Mouse (Mus musculus) gastrocnemius, postnatal 25 days (tissue): ENCODE data around the gene Dgcr6. TPM values are rescaled to one million over a fixed set of nuclear protein-coding genes. Genes with fewer than 3 reads are reported as not detected.

ENCODE experiments used
- DNase-seq: peaks from one replicate; pipeline ENCODE4 v3.0.0; 2022
- total RNA-seq, 2 experiments: library from RNA; stranded (reverse); gene quantifications; 1 replicate in 1 of 2; 2 replicates in 1 of 2; pipeline ENCODE4 v1.2.3; 2021

The Dgcr6 gene
- total RNA-seq, 2 experiments from 2014 or later, result 32.2 to 34.1 TPM

GRCm38 (mm10) chr16:18068653-18069376 lies 16.2 kb downstream of the Dgcr6 start:
- DNase-seq, result no peak

DNA sequence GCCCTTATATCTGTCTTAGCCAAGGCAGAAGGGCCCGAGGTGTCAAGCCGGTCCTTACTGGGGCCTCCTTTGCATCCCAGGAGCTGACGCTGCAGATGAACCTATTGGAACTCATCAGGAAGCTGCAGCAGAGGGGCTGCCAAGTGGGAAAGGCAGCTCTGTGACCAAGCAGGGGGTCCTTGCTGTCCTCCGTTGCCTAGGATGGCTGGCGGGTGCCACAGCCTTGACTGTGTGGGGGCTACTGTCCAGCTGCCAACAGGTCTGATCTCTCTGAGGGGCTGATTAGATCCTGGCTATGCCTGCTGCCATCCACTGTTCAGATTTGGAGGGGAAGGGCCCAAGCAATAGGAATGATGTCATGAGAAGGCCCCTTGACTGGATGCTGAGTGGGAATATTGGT lies 18.1 kb downstream of the Dgcr6 start:
- DNase-seq, result no peak

DNA sequence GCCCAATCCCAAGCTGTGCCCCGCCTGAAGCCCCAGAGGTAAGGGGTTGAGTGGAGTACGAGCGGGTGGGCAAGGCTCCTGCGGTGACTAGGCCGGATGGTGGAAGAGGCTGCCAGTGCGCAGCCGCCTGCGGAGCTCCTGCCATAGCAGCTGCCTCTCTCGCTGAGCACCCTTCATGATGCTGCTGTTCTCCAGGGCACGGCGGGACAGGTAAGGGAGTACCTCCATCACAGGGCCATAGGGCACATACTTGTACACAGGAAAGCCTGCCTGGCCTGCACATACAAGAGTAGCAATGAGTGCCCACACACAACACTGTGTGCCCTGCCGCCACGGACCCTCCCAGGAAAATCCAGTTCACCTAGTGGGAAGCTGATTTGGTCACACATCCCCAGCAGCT lies 19.4 kb downstream of the Dgcr6 start:
- DNase-seq, result no peak

DNA sequence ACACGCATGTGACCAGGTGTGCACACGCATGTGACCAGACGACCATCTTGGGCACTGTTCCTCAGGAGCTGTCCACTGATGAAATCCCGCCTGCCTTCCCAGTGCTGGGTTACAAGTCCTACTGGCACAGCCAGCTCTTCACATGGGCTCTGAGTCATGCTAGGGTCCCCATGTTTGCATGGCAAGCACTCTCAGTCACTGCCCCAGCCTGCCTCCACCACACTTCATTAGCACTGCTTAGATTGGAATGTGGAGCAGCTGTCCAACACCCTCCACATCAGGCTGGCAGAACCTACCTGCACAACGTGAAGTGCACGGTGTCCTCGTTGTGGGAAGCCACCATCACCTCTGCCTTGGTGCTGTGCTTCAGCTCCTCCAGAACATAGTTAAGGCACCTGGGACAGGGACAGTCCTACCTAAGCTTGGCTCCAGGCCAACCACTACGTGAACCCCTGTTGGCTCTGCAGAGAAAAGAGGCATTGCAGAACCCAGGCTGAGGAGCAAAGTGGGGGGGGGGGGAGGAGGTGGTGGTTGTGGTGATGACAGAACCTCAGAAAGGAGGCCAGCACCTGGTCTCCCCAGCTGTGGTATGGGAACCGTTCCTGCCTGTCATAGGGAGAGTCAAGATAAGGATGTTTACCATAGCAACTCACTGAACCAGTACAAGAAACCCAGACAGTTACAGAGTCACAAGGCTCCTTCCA lies 20.8 kb downstream of the Dgcr6 start:
- DNase-seq, result no peak

- no peak for DNase-seq
Measured at GRCm38 (mm10) chr16:18074611-18075010, 22.0 kb downstream of the Dgcr6 start.

DNA sequence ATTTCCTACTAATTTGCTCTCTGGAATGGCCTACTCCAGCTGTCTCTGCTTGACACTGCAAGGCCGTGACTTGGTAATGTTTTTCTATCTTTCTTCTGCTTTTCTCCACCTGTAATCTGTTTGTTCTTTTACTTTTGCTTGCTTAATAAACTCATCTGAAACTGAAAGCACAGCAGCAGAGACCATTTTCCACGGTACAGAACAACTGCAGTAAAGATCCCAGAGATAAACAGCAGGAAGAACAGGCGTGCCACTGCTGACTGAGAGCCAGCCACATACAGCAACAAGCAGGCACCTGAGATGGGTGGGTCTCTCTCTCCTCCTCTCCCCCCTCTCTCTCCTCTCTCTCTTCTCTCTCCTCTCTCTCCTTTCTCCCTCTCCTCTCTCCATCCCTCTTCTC lies 22.5 kb downstream of the Dgcr6 start:
- no peak for DNase-seq

GRCm38 (mm10) chr16:18078314-18079015 lies 25.8 kb downstream of the Dgcr6 start:
- DNase-seq, result no peak

DNA sequence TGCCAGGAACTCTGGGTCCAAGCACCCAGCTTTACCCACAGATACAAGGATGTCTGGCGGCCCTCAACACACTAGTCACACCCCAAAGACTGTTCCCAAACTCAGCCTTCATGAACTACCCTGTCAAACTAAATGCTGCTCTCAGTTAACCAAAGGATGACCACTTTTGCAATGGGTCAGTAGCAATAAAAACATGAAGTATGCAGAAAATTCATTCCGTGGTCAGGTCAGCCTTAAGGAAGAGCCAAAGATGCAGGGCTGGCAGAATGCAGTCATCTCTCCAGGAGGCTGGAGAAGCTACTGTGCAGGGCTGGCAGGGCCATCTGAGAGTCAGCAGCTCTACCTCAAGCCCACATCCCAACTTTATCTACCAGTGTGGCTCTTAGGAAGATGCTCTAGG lies 26.6 kb downstream of the Dgcr6 start:
- DNase-seq, result no peak

DNA sequence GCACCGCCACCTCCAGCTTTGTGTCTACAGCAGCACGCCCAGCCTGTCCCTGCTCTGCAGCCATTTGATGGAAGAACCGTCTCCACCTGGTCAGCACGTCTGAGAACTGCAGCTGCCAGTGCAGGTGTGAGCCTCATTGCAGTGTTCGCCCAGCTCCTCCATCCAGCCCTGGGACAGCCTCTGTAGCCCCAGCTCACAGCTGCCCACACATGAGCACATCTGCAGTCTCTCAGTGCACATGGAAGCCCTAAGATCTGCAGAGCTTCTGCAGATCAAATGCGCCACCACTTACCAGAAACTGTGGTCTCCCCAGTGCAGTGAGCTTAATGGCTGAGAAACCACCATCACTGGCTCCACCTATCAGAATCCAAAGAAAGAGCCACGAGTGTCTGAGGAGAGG lies 27.5 kb downstream of the Dgcr6 start:
- DNase-seq, result no peak

DNA sequence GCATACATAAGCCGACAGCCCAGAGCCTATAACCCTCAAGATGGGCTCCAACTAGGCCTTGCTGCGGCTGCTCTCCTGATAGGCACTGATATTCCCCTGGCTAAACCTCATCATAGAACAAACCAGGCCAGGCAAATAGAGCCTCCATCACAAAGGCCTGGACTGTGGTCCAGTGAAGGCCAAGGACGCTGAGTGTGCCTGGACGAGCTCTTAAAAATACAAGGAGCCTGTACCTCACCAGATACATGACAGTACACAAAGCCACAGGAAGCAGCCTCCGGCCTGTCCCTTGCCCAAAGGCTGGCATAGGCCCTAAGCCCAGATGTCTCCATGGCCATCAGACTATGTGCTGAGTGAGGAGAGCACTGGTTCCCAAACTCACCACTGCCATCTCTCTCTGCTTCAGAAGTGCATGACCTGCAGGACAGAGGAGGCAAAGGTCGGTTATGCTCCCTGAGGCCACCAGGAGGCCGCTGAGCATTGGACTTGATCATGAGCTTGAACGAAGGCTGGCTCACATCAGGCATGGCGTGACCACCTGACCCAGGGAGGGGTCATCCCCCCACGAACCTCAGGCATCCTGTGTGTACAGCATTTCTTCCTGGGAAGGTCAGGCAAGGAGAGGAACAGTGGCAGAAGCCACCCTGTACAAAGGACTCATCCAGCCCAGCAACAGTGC lies 28.6 kb downstream of the Dgcr6 start:
- DNase-seq, result no peak

- no peak for DNase-seq
Measured at GRCm38 (mm10) chr16:18082291-18082690, 29.6 kb downstream of the Dgcr6 start.

DNA sequence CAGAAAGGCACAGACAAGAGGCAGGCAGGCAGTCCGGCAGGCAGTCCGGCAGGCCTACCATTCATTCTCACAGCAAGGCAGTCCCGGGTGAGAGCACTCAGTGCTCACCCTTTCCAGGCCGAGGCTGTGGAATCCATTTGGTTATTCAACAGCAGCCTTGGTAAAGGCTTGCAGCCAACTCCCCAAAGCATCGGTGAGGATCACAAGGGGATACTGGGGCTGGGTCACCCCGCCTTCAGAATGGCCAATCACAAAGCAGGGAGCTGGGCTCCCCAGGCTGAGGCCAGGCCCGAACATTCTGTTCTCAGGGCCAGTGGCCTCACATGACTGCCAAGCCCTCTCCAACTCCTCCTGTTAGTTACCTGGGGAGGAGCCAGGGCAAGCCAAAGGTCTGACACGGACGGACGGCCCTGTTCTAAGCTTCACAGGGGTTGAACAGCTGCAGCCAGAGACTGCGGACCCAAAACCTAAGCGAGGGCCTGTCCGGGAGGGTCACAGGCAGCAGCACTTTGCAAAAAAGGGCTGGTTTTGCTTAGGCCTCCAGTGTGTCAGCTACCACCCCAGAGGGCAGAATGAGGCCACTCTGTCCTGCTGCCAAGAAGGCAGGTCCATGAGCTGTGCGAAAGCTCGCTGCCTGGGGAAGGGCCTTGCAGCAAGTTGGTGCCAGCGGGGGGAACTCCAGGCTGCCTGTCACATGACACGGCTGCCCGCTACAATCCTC lies 30.7 kb downstream of the Dgcr6 start:
- peak; percentile 90 for DNase-seq

DNA sequence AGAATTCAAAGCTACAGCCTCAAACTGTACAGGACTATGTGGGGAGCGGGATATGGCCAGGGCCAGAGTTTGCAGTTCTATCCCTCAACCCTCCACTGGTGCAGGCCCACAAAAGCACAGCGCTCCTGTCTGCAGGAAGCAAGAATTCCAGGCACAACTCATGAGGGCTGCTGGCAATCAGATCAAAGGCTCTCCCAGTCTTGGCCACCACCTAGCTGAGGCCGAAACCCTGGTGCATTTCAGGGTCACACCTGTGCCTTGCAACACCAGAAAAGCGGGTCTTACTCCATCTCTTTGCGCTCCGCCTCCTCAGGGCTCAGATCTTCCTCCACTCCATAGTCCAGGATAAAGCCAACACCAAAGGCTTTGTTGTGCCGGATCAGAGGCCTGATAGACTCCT lies 31.6 kb downstream of the Dgcr6 start:
- DNase-seq, result no peak

GRCm38 (mm10) chr16:18087101-18087500 lies 34.4 kb downstream of the Dgcr6 start:
- DNase-seq, result no peak

- DNase-seq, result no peak
Measured at GRCm38 (mm10) chr16:18096348-18096747, 43.7 kb downstream of the Dgcr6 start.

GRCm38 (mm10) chr16:18102816-18103215 lies 50.2 kb downstream of the Dgcr6 start:
- DNase-seq, result no peak

- no peak for DNase-seq
Measured at GRCm38 (mm10) chr16:18103366-18103765, 50.7 kb downstream of the Dgcr6 start.

DNA sequence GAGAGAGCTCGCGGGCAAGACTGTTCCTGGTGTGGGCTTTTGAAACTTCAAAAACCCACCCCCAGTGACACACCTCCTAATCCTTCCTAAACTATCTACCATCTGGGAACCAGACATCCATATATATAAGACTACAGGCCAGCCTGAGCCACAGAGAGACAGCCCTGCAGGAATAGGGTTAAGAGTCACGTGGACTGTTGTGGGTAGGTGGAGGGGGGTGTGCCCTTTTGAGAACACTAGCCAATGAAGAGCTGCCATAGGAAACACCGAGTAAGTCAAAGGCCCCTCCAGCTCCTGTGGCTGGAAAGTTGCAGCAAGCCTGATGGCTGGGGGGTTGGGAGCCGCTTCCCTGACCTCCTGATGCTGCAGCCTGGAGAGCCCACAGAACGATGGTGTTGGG lies 51.1 kb downstream of the Dgcr6 start:
- DNase-seq, result no peak

GRCm38 (mm10) chr16:18108221-18108966 lies 55.7 kb downstream of the Dgcr6 start:
- DNase-seq, result peak; percentile 74

DNA sequence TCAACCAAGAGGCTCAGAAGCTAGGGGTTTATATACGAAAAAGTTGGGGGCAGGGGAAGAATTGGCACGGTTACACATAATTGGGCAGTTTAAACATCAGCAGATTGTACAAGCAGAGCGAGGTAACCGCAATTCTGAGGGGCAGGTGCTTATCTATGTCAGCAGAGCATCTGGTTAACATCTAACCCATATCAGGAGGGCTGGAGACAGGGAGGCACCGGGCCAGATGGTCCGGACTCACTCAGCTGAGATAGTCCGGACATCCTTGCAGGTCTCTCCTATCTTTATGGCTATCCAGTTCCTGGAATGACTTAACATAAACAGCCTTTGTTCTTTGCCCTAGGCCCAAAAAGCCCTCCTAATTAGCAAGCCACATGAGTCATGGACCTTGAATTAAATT lies 58.4 kb downstream of the Dgcr6 start:
- DNase-seq, result no peak

GRCm38 (mm10) chr16:18116467-18116866 lies 63.8 kb downstream of the Dgcr6 start:
- no peak for DNase-seq
